Mouse (Mus musculus) ZHBTc4 (cell line): ENCODE data around the gene Dus1l.
"Not testable (repeated sequence)": the region's sequence is repeated elsewhere in the genome, so short reads cannot be mapped to it uniquely, and the experiment has no call there.

Experiments used
- DNase-seq: peaks from one replicate; pipeline ENCODE4 v3.0.0-alpha.2; 2011; ENCODE audit warnings: low read depth, low spot score

Gene Dus1l

GRCm38 (mm10) chr11:120777123-120777522 lies 19.1 kb downstream of the Dus1l start:
- no peak for DNase-seq

GRCm38 (mm10) chr11:120775774-120776469 lies 20.3 kb downstream of the Dus1l start:
- peak; percentile 95 for DNase-seq

- no peak for DNase-seq
Observed at GRCm38 (mm10) chr11:120773463-120774190, 22.6 kb downstream of the Dus1l start.

- DNase-seq = no peak
Observed at GRCm38 (mm10) chr11:120772749-120773148, 23.5 kb downstream of the Dus1l start.

- no peak for DNase-seq
Observed at GRCm38 (mm10) chr11:120768206-120768605, 28.0 kb downstream of the Dus1l start.

GRCm38 (mm10) chr11:120767023-120767422 lies 29.2 kb downstream of the Dus1l start:
- not testable (repeated sequence) for DNase-seq

- not testable (repeated sequence) for DNase-seq
Observed at GRCm38 (mm10) chr11:120763121-120763999, 32.8 kb downstream of the Dus1l start.

- DNase-seq = not testable (repeated sequence)
Observed at GRCm38 (mm10) chr11:120762672-120763041, 33.5 kb downstream of the Dus1l start, which contains the start of gene Hmga1b. Hmga1b (plus strand) TSS chr11:120762794.

GRCm38 (mm10) chr11:120761811-120762671 lies 34.2 kb downstream of the Dus1l start:
- no peak for DNase-seq

GRCm38 (mm10) chr11:120760236-120760635 lies 36.0 kb downstream of the Dus1l start:
- DNase-seq = no peak

GRCm38 (mm10) chr11:120751606-120752005 lies 44.6 kb downstream of the Dus1l start:
- DNase-seq = no peak

- DNase-seq = peak; percentile 83
Observed at GRCm38 (mm10) chr11:120749430-120749829, 46.8 kb downstream of the Dus1l start.

GRCm38 (mm10) chr11:120747974-120748373 lies 48.2 kb downstream of the Dus1l start:
- DNase-seq = no peak

GRCm38 (mm10) chr11:120744121-120744701 lies 52.0 kb downstream of the Dus1l start:
- DNase-seq = no peak

- no peak for DNase-seq
Observed at GRCm38 (mm10) chr11:120740981-120741380, 55.2 kb downstream of the Dus1l start.
